Mouse (Mus musculus): ENCODE measurements around the gene Nxnl1.

DNA sequence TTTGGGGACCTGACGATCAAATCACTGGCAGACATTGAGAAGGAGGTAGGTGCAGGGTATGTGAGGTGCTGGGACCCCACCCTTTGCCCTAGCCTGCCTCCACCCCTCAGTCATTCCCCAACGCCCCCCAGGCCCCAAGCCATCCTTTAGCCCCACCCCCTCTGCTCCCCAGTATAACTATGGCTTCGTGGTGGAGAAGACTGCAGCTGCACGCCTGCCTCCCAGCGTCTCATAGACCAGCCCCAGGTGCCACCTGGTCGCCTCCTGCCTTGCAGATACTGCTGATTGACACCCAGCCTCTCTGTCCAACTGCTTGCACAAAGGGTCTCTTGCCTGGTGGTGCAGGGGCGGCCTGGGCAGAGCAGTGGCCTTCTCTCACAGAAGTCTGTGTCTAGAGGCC lies 18.8 kb downstream of the Nxnl1 start:
- no peak for TF ChIP-seq POLR2A (IDR thresholded peaks at IDR 0.05; ENCODE audit: borderline replicate concordance, control insufficient read depth, low read depth, low read length)
- no peak for TF ChIP-seq CTCF (IDR thresholded peaks at IDR 0.05; ENCODE audit: control insufficient read depth, insufficient read depth, low read length)

Measured in bone marrow, adult 2 months (tissue).